Mouse (Mus musculus): Measurements from ENCODE around the gene Stk11ip. TPM values are rescaled to one million over a fixed set of nuclear protein-coding genes. Genes with fewer than 3 reads are reported as not detected.
A peak's percentile ranks its signal among the peaks of the same experiment; 100 is the strongest.

The Stk11ip gene
- total and polyA plus RNA-seq, 2 experiments from 2014 or later: 8.3 to 18.4 TPM

- peak within 1 kb of the TSS; percentile 90 for H3K27ac ChIP-seq (ENCODE audit: low read depth)
- peak within 1 kb of the TSS; percentile 62 for H3K4me3 ChIP-seq (ENCODE audit: low read depth, low read length)
- TF ChIP-seq CTCF (IDR thresholded peaks at IDR 0.05; ENCODE audit: low read depth): no peak; the same call in 1 of the 2 replicates
- no peak for TF ChIP-seq EP300 (IDR thresholded peaks at IDR 0.05; ENCODE audit: low read depth)
- peak; percentile 71 for ATAC-seq (ENCODE audit: insufficient read depth, low read depth)
- peak within 1 kb of the TSS; percentile 73 for H3K9ac ChIP-seq (replicated peaks; ENCODE audit: low read depth, low read length)
- 1% methylated on average over 41 of the region's 64 CpGs for WGBS
- H3K9me3 ChIP-seq (replicated peaks; ENCODE audit: control insufficient read depth, low read length): no peaks in the 10 kb centered on the region
- H3K27me3 ChIP-seq (ENCODE audit: control insufficient read depth, insufficient read depth, low read length): no peaks in the 10 kb centered on the region
- peaks cover 18% of the 10 kb centered on the region for H3K4me1 ChIP-seq (ENCODE audit: control insufficient read depth, insufficient read depth)
- H3K4me2 ChIP-seq (ENCODE audit: low read depth, low read length): peak within 1 kb of the TSS; percentile 75
- peak; percentile 63 for DNase-seq (ENCODE audit: low spot score)
- H3K36me3 ChIP-seq (replicated peaks; ENCODE audit: control insufficient read depth, insufficient read depth, low read length): peaks cover 7% of the 10 kb centered on the region
These were observed 24.9 kb downstream of the Stk11ip start, which contains the start of gene Slc4a3 for GRCm38 (mm10) chr1:75545965-75546956. Slc4a3 (plus strand) TSS chr1:75546266.

- Histone ChIP-seq H3K4me1 (ENCODE audit: control insufficient read depth, insufficient read depth) (peaks cover 18% of the 10 kb centered on the region), H3K27ac (ENCODE audit: low read depth) (peak overlapping the region; percentile 90), H3K4me3 (ENCODE audit: low read depth, low read length) (peak overlapping the region; percentile 62; the same call in 1 of the 2 replicates), H3K9ac (replicated peaks; ENCODE audit: low read depth, low read length) (peak overlapping the region; percentile 73), H3K27me3 (ENCODE audit: control insufficient read depth, insufficient read depth, low read length) (no peaks in the 10 kb centered on the region), H3K9me3 (replicated peaks; ENCODE audit: control insufficient read depth, low read length) (no peaks in the 10 kb centered on the region), H3K4me2 (ENCODE audit: low read depth, low read length) (peak overlapping the region; percentile 75), H3K36me3 (replicated peaks; ENCODE audit: control insufficient read depth, insufficient read depth, low read length) (peaks cover 17% of the 10 kb centered on the region)
- ATAC-seq (ENCODE audit: insufficient read depth, low read depth): no peak
- TF ChIP-seq EP300 (IDR thresholded peaks at IDR 0.05; ENCODE audit: low read depth) (no peak), CTCF (IDR thresholded peaks at IDR 0.05; ENCODE audit: low read depth) (no peak)
- 89% methylated on average over 13 of the region's 13 CpGs for WGBS
- no peak for DNase-seq (ENCODE audit: low spot score)
These were observed 26.0 kb downstream of the Stk11ip start for GRCm38 (mm10) chr1:75547351-75547750.

- peak overlapping the region; percentile 92 for H3K27ac ChIP-seq (ENCODE audit: low read depth)
- no peaks in the 10 kb centered on the region for H3K9me3 ChIP-seq (replicated peaks; ENCODE audit: control insufficient read depth, low read length)
- no peak overlapping the region for H3K4me3 ChIP-seq (ENCODE audit: low read depth, low read length)
- H3K27me3 ChIP-seq (ENCODE audit: control insufficient read depth, insufficient read depth, low read length): no peaks in the 10 kb centered on the region
- H3K4me1 ChIP-seq (ENCODE audit: control insufficient read depth, insufficient read depth): peaks cover 18% of the 10 kb centered on the region
- H3K9ac ChIP-seq (replicated peaks; ENCODE audit: low read depth, low read length): no peak overlapping the region
- TF ChIP-seq CTCF (IDR thresholded peaks at IDR 0.05; ENCODE audit: low read depth) (no peak), EP300 (IDR thresholded peaks at IDR 0.05; ENCODE audit: low read depth) (no peak)
- DNase-seq (ENCODE audit: low spot score) (no peak), ATAC-seq (ENCODE audit: insufficient read depth, low read depth) (no peak)
- H3K36me3 ChIP-seq (replicated peaks; ENCODE audit: control insufficient read depth, insufficient read depth, low read length): peaks cover 24% of the 10 kb centered on the region
- H3K4me2 ChIP-seq (ENCODE audit: low read depth, low read length): no peak overlapping the region
- WGBS: 100% methylated on average over 3 of the region's 3 CpGs
These were observed 26.8 kb downstream of the Stk11ip start for GRCm38 (mm10) chr1:75548083-75548482.

GRCm38 (mm10) chr1:75548871-75549270, 27.5 kb downstream of the Stk11ip start:
- H3K27me3 ChIP-seq (ENCODE audit: control insufficient read depth, insufficient read depth, low read length): no peaks in the 10 kb centered on the region
- no peak for DNase-seq (ENCODE audit: low spot score)
- WGBS: 77% methylated on average over 17 of the region's 17 CpGs
- peak overlapping the region; percentile 92 for H3K27ac ChIP-seq (ENCODE audit: low read depth)
- no peak overlapping the region for H3K4me2 ChIP-seq (ENCODE audit: low read depth, low read length)
- no peak overlapping the region for H3K4me3 ChIP-seq (ENCODE audit: low read depth, low read length)
- no peaks in the 10 kb centered on the region for H3K9me3 ChIP-seq (replicated peaks; ENCODE audit: control insufficient read depth, low read length)
- TF ChIP-seq EP300 (IDR thresholded peaks at IDR 0.05; ENCODE audit: low read depth) (no peak), CTCF (IDR thresholded peaks at IDR 0.05; ENCODE audit: low read depth) (no peak)
- no peak overlapping the region for H3K9ac ChIP-seq (replicated peaks; ENCODE audit: low read depth, low read length)
- no peak for ATAC-seq (ENCODE audit: insufficient read depth, low read depth)
- peaks cover 32% of the 10 kb centered on the region for H3K36me3 ChIP-seq (replicated peaks; ENCODE audit: control insufficient read depth, insufficient read depth, low read length)
- H3K4me1 ChIP-seq (ENCODE audit: control insufficient read depth, insufficient read depth): peaks cover 18% of the 10 kb centered on the region

DNA sequence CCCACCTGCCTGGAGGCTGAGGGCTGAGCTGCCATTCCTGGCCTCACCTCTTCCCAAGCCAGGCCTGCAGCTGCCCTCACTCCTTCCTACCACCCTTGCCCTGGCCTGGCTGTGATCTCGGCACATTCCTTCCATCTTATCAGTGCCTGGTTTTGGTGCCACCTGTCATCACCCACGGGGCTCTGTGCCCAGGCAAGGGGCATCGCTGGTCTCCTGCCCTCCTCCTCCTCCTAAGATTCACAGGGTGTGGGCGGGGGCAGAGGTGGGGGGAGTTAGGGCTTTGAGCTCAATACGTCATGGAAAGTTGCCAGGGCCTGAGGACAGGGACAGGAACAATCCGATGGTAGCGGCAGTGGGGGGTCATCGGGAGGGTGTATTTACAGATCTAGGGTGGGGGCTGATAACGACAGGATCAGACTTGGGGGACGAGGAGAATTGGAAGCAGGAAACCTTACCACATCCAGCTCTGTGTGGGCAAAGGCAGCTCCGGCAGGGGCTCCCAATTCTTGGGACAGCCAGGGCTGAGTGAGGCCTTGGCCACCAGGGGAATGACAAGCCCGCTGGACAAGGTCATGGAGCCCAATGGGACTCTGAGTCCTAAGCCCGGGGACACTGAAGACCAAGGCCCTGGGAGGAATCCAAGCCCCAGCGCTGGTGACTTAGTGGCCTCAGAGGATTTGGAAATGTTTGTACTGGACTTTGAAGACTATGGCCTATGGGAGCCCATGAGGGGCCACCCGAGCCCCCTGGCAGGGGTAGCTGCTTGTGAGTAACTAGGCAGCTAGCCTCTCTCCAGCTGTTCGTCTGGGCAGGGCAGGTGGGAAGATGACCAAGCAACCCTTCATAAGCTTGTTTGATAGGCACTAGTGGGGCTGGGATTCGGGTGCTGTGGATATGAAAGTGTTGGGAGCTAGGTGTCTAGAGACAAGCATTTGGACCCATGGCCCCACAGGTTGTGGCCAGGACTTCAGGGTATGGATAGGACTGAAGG, 28.3 kb downstream of the Stk11ip start:
- ATAC-seq (ENCODE audit: insufficient read depth, low read depth): peak; percentile 66
- DNase-seq (ENCODE audit: low spot score): peak; percentile 73
- no peaks in the 10 kb centered on the region for H3K27me3 ChIP-seq (ENCODE audit: control insufficient read depth, insufficient read depth, low read length)
- peaks cover 39% of the 10 kb centered on the region for H3K36me3 ChIP-seq (replicated peaks; ENCODE audit: control insufficient read depth, insufficient read depth, low read length)
- H3K27ac ChIP-seq (ENCODE audit: low read depth): peak overlapping the region; percentile 92
- H3K4me2 ChIP-seq (ENCODE audit: low read depth, low read length): peak overlapping the region; percentile 42
- H3K9ac ChIP-seq (replicated peaks; ENCODE audit: low read depth, low read length): peak overlapping the region; percentile 53
- 0 out of 2 replicates have a peak overlapping the region, but pooled peaks have one; percentile 3 for H3K4me3 ChIP-seq (ENCODE audit: low read depth, low read length)
- TF ChIP-seq EP300 (IDR thresholded peaks at IDR 0.05; ENCODE audit: low read depth): peak; percentile 75; the same call in 1 of the 2 replicates
- peak; percentile 7; the same call in 1 of the 2 replicates for TF ChIP-seq CTCF (IDR thresholded peaks at IDR 0.05; ENCODE audit: low read depth)
- peaks cover 18% of the 10 kb centered on the region for H3K4me1 ChIP-seq (ENCODE audit: control insufficient read depth, insufficient read depth)
- 43% methylated on average over 17 of the region's 17 CpGs for WGBS
- H3K9me3 ChIP-seq (replicated peaks; ENCODE audit: control insufficient read depth, low read length): no peaks in the 10 kb centered on the region

All from heart, postnatal 0 days (tissue).